Mouse (Mus musculus): ENCODE measurements around the gene Tamm41.

The Tamm41 gene

DNA sequence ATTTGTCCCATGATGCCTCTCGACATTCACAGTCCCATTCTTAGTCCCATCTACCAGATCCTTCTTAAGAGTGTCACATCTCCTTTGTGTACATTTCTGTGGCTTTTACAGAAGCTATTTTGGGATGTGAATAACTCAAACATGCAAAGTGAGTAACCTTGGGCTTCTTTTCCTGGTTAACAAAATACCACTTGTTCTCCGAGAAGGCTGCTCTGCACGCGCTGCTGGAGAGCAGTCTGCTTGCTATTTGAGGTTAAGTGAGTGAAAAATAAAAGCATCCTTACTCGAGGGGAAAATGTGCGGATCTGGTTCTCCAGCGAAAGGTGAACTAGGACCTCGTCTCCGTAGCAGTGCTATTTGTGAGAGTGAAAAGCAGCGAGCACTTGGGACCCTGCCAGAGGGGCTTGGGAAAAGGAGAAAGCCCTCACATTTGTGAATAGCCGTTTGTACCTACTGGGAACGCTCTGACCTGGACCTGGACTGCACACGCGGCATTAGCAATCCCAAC is 10.1 kb downstream of the Tamm41 start:
- no peak for DNase-seq (ENCODE audit: inconsistent ontology term)

DNA sequence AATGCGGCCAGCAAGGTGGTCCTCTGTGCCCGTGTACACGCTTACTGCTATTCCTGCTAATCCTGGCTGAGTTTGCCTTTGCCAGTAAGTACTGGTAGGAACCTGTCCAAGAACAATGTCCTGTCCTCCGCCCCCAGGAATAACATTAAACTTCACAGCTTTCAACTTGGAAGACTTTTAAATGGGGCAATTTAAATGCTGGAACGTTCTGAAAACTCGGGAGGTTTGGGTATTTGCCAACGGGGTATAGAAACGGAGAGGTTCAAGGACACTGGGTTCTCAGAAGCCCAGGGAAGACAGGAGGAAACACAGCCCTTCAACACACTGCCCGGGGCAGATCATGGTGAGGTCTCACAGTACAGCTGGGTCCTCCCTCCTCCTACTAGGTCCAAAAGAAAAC is 14.8 kb downstream of the Tamm41 start:
- DNase-seq (ENCODE audit: inconsistent ontology term), result no peak

DNA sequence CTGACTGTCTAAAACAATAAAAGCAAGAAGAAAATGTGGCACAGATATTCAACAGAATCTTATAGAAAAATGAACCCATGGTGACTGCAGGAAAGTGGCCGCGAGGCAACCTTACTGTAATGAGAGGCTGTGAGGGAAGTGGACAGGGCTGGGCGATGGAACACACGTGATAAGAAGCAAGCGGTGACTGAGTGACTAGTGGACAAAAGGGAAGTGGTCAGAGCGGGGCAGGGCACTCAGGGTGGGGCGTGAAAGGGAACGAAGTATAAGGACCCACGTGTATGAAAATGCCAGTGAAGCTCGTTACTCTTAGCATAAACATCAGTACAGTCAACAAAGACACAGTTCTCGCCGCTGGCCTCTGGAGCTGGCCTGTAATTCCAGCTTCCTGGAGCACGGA is 22.2 kb downstream of the Tamm41 start:
- no peak for DNase-seq (ENCODE audit: inconsistent ontology term)

DNA sequence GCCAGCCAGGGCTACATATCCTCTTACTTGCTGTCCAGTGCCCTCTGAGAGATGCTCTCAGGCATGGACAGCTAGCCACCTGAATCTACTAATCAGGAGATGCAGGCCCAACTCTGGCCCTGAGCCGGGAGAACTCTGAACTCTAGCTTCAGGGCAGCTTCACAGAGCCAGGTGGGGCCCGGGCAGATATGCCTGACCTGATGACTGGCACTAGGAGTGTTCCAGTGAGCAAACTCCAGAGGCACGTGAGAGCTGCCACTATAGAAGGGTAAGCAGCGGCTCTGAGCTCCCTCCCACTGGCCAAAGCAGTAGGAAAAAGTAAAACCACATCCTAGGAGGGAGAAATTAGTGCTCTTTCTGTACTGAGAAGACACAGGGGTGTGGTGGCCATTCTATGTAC is 24.1 kb downstream of the Tamm41 start:
- no peak for DNase-seq (ENCODE audit: inconsistent ontology term)

DNA sequence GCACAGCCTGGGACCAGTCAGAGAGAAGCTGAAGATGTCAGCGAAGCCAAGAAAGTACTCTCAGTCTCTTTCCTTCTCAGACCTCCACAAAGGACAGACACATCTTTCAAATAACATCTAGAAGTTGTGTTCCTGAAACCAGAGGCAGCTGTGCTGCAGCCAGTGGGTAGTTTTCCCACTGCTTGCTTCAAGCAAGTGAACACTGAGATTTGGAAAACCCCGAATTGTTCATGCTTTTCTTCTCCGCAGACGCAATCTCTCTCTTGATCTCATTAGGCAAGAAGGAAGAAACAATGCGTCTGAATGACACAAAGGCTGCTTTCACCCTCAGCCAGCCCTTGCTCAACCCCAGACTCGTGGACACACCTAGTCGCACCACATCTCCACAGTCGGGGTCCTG is 25.9 kb downstream of the Tamm41 start:
- no peak for DNase-seq (ENCODE audit: inconsistent ontology term)

DNA sequence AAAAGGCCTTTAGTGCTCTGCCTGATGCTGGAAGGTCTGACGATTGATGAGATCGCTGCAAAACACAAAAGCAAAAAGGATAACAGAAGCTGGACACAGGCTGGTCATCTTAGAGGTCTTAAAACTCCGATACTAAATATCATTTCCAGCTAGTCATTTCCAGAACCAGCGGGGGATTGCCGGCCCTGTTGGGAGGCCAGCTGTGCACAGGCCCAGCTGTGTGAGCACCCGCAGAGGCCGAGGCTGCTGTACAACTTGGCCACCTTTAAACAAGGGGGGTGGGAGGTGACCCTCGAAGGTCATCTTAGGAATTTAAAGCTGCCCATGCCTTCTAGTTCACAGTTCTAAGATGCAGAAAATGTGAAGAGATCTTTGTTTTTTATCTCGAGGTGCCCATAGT is 26.9 kb downstream of the Tamm41 start:
- DNase-seq (ENCODE audit: inconsistent ontology term), result no peak

DNA sequence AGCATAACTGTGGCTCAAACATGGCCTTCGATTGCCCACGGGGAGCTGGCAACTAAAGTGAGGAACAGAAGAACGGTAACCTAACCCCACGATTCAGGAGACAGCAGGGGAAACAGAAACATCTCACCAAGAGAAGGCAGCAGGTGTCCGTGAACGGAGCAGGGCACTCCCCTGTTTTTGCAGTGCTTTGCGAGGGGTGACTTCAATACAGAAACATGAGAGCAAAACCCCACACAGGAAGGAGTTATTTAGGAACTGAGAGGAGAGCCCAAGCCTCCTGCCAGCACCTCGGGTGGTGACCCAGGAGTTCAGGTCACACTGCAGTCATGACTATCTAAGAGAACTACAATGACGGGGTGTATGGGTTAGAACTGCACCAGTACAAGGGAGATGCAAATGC is 27.4 kb downstream of the Tamm41 start:
- DNase-seq (ENCODE audit: inconsistent ontology term), result no peak

DNA sequence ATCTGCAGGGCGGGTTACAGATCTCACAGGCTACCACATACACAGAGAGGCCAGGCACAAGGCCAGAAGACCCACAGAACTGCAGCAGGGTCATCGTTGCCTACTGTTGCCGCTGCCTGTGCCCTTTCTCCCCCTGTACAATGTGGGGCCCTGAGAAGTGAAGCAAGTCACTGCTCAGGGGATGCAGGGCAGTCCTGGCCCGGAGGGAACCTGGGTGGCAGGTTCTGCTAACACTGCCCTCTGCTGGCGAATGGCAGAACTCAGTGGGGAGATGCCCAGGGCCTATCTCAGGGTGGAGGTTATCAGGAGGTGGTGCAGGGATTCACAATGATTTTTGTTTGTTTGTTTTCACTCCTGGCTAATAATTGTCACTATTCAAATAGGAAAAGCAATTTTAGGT is 29.9 kb downstream of the Tamm41 start:
- DNase-seq (ENCODE audit: inconsistent ontology term), result peak; percentile 60

DNA sequence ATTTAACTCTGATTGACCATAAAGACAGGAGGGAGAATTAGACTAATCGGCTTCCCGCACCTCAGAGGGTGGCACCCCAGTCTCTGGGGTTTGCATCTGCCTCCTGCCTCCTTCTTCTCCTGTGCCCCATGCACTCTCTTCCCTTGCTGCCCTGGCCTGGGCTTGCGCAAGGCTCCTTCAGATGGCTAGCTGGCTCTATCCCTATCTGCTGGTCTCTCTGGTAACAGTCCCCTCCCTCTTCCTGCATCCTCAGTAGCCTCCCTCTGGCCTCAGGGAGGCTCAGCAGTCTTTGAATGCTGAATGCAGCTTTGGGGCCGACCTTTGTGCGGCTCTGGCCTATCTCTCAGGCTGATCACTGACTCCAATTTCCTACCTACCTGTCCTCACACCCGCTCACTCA is 30.7 kb downstream of the Tamm41 start:
- DNase-seq (ENCODE audit: inconsistent ontology term), result no peak

DNA sequence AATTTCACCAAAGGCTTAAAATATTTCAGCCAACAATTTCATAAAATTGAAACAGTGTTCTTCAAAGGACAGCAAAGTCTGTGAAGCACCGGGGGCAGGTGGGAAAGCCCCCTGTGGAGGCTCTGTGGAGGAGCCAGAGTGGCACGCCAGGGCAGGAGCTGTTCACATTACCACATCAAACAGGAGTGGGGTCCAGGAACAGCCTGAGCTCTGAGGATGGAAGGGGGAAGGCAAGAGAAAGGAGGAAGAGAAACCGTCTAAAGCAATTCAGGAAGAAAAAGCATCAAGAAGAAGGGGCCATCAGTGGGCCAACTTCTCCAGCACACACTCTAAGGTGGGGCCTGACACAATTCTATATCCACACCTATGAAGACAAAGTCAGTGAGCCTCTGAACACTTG is 31.6 kb downstream of the Tamm41 start:
- DNase-seq (ENCODE audit: inconsistent ontology term), result no peak

DNA sequence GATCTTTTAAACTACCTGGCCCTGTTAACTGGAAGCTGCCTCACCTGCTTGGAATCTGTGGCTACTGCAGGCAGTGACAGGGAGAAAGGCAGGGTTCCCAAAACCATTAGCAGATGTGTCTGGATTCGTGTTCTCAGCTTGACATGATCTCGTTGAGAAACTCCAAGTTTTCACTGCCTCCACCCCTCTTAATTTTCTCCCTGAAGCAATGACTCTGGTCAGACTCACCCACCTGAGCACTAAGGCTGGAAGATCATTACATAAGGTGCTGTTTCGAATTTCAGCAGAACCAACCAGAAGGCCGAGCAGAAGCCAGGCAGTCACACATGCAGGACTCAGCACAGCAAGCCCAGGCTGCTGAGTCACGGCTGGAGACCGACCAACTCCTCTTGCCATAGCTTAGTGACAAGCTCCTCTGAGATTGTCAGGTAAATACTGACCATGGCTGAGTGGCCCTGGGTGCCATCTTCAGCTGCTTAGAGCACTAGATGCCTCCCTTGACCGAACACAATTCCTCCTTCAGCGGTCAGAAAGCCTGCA is 32.3 kb downstream of the Tamm41 start:
- DNase-seq (ENCODE audit: inconsistent ontology term), result no peak

DNA sequence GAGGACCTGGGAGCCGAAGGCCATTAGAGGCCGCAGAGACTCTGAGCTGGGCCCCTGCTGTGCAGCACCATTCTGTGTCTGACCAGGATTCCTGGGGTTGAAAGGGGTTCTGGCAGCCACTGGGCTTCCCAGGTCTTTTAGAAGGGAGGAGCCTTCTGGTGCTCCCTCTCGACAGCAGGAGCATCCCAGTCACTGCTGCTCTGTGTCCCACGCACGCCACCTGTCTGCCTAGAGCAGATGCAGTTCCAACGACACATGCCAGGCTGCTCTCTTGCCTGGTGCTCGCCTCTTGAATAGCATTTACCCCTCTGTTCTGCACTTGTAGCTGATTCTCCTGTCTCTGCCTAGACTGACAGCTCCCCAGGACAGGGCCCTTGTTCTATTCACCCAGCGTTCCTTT is 33.0 kb downstream of the Tamm41 start:
- no peak for DNase-seq (ENCODE audit: inconsistent ontology term)

DNA sequence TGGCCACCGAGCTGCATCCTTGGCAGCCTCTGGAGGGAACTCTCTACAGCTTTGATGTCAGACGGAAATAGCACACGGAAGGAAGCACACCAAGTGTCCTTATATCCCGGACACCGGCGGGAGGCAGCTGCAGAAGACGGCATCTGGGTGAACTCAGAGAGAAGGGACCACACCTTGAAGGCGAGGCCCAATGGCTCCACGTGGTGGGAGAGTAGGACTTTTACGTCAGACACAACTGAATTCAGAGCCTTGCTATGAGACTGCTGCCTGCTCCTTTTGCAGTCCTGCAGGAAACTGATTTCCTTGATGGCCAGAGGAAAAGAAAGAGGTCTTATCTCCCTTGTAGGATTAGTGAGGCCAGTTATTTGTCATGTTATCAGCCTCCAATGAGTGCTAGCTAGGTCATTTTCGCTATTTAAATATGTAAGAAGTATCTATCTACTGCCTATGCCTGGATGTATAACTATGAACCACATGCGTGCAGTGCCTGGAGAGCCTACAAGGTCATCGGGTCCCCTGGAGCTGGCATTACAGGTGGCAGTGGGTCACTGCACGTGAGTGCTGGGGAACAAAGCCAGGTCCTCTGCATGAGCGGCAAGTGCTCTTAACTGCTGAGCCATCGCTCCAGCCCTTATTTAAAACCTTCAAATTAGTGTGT is 39.2 kb downstream of the Tamm41 start:
- DNase-seq (ENCODE audit: inconsistent ontology term), result no peak

DNA sequence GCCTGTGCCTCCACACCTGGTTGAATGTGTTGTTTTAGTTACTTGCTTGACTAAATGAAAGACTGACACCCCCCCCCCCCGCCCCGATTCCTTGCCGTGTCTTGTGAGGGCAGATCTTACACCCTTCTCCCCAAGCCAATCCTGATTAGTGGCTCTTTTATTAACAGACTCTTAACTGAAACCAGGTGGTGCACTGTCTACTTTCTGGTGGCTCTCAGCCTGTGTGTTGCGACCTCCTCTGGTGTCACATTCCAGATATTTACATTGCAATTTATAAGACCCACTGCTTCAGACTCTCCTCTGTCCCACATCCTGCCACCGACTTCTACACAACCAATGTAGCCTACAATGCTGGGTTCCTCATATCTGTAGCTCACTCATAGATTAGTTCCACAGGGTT is 40.2 kb downstream of the Tamm41 start:
- DNase-seq (ENCODE audit: inconsistent ontology term), result no peak

DNA sequence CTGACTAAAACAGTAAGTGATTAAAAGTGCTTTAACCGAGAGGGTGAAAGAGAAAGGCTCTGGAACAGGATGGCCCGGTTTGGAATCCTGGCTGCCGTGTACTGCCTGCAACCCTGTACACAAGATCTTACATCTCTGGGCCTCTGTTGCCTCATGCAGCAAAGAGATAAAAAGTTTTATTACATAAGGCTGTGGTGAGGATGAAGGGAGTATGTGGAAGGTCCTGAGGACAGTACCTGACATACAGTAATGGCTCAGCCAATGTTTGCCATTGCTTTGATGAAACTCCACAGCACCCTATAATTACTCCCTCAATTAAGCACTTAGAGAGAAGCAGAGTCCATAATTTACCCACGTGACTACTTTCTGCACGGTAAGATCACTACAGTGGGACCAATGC is 40.8 kb downstream of the Tamm41 start:
- no peak for DNase-seq (ENCODE audit: inconsistent ontology term)

DNA sequence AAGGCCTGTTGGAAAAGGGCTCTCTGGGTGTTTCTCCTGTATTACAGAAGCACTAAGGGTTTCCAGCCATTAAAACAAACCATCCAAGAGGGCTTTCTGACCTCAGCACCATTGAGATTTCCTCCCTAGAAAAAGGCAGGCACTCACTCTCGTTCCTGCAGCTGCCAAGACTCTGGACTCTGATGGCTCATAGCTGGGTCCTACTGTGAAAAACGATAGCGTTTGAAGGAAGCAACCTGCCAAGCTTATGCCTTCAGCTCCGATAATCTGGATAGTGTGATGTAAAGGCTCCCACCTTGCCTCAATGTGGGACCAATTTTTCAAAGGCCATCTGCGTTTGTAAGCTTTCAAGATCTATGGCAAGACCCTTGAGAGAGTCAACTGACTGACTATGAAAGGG is 43.6 kb downstream of the Tamm41 start:
- DNase-seq (ENCODE audit: inconsistent ontology term), result no peak

DNA sequence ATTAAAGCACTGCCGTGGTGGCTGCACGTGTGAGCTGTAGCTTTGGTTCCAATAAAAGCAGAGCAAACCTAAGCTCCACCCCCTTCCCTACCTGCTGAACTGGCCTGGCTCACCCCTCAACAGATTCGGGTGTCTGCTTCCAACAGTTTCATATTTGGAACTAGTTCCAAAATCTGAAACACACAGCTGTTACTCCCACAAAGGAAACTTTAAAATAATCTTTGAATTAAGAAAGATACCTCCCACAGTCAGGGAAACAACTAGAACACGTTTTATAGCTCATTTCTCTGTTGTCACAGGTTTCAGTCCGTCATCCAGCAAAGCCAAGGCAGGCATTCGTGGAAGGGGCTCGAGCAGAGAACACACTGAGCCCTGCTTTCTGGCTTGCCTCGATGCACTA is 44.0 kb downstream of the Tamm41 start:
- DNase-seq (ENCODE audit: inconsistent ontology term), result no peak

DNA sequence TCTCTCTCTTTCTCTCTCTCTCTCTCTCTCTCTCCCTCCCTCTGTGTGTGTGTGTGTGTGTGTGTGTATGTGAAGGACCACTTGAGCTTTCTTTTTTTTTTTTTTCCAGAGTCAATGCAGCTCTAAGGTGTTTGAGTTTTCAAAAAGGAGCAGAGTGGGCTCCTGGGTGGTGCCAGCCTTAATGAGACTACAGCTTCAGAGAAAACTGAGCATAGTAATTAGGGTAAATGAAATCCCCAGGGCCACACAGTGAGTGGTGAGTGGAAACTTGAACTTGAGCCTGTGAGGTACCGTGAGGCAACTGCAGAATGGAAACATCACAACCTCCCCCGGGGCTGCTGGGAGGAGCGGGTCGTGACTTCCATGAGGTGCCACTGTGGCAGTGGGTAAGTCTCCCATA is 45.8 kb downstream of the Tamm41 start:
- DNase-seq (ENCODE audit: inconsistent ontology term), result no peak

DNA sequence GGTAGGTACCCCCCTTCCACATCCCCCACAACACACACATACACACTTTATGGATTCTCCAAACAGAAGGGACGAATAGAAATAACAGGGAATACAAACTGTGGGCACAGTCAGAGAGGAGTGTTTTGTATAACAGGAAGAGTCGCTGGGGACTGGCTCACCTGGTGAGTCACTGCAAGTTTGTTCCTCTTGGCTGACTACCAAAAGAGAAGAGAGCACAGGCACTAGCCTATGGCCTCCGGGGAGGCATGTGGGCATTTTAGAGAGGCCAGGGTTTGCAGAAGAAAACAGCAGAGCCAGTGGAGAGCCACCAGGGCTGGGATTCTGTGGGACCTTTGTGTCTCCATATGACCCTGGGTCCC is 49.1 kb downstream of the Tamm41 start:
- DNase-seq (ENCODE audit: inconsistent ontology term), result no peak

DNA sequence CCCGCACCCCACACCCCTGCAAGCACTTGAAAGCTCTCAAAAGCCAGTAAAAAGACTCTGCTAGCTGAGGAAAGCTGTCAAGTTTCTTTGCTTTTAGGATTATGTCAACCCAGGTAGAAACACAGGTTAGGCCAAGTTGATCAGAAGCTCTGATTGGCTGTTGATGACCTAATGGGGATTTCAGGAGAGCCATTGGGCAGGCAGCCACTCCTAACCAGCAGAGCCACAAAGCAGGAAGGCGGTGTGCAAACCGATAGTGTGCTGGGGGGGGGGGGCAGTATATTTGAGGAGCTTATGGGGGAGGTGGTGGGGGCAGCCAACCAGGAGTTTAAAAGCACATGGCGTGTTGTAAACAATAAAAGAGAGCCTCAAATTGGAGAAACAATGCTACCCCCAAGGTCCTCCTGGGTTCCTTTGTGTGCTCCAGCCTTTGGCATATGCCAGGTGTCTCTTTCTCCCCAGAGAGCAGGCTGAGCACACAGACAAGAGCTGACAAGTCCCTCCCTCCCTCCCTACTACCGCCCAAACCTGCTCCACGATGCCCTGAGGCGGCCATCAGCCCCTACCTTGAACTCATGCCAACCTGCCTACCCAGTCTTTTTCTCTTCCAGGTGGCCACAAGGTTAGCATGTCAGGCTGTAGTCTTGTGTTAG is 49.6 kb downstream of the Tamm41 start:
- no peak for DNase-seq (ENCODE audit: inconsistent ontology term)

DNA sequence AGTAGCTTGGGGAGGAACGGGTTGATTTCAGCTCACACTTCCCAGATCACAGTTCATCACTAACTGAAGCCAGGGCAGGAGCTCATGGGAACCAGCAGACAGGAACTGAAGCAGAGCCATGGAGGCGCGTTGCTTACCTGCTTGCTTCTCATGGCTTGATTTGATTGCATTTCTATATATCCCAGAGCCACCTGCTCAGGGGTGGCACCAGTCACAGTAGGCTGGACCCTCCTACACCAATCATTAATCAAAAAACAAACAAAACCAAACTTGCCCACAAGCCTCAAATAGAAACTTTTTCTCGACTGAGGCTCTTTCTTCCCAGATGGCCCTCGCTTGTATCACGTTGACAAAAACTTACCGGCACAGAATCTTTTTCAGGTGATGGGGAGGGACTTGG is 55.0 kb downstream of the Tamm41 start:
- no peak for DNase-seq (ENCODE audit: inconsistent ontology term)

DNA sequence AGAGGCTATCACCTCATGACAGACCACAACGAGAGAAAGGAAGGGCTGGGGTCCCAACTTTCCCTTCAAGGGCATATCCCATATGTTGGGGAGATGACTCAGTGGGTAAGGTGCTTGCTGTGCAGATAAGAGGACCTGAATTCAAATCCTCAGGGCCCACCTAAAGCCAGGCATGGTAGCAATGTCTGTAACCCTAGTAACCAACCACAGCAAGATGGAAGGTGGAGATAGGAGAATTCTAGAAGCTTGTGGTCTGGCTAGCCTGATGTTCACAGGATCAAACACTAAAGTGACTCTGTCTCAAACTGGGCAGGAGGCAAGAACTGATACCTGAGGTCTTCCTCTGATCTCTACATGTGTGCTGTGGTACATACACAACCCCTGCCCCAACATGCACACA is 58.0 kb downstream of the Tamm41 start:
- no peak for DNase-seq (ENCODE audit: inconsistent ontology term)

DNA sequence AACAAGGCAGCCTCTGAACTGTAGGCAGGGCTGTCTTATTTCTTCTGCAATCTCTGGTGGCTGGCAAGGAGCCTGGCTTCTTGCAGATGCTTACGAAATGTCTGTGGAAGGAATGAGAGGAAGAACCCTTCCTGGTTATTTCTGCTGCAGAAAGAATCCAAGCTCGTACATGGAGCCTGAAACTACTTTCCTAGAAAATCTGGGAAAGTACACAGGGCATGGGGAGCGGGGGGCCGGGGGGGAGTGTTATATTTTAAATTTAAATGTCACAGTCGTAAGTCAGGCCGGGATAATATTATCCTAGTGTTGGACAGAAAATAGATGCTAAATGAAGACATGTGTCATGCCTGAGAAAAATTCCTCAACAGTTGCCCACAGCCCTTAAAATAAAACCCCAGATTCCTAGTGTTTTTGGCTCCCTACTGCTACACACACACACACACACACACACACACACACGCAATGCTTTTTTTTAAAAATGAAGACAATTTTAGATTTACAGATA is 60.7 kb downstream of the Tamm41 start:
- DNase-seq (ENCODE audit: inconsistent ontology term), result no peak

Measured in Muller cell, postnatal 12 days (primary cell).